Mouse (Mus musculus) ovary, postnatal 10 days (tissue): Measurements from ENCODE around the gene Dcpp2.
A peak's percentile ranks its signal among the peaks of the same experiment; 100 is the strongest.
"Not testable (repeated sequence)": the region's sequence is repeated elsewhere in the genome, so short reads cannot be mapped to it uniquely, and the experiment has no call there.

Source experiments
- DNase-seq: peaks from one replicate; pipeline ENCODE4 v3.0.0; 2022; ENCODE audit warnings: low spot score

Dcpp2 gene

GRCm38 (mm10) chr17:23880576-23880975, at the start of gene Dcpp2, which contains the start of gene Dcpp1:
Gene Dcpp2 (plus strand): TSS chr17:23880880.
Gene Dcpp1 (plus strand): TSS chr17:23880876.
- DNase-seq = not testable (repeated sequence)

DNA sequence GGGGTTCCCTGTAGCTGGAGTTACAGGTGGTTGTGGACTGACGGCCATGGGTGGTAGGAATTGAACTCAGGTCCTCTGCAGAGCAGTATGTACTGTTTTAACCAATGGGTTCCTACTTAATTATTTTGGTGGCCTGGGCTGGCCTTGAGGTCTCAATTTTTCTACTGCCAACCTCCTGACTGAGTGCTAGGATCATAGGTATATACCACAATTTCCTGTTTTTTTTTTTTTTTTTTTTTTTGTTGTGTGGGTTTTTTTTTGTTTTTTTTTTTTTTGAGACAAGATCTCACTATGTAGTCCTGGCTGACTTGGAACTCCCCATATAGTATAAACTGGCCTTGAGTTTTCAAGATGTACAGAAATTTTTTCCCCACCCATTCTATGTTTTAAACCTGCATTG, 49.5 kb upstream of the Dcpp2 start:
- DNase-seq = no peak

DNA sequence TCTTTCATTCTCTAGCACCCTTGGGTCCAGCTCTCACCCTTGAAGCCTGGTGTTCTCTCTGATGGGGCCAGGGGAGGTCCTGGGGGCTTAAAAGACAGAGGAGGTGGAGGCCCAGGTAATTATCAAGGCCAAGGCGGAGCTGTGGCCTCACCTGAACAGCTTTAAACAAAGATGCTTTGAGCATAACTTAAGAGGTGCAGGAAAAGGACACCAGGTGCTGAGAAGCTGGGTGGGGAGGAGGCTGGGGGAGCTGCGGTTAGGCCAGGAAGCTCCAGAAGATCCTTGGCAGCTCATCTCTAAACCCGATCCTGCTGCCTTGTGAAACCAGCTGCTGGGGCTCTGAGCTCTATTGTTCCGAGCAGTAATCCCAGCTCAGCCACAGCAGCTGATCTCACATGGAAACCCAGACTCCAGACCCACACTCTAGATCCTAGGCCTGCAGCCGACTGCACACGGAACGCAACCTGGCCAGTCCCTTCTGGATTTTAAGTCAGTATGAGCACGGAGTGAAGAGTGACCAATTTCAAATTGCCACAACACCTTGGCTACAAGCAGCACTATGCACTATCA, 44.6 kb upstream of the Dcpp2 start, which contains the start of gene Prss33:
Gene Prss33 (minus strand): TSS at position 51 of the 570 bp plus-strand sequence.
- no peak for DNase-seq

- DNase-seq = no peak
Measured at GRCm38 (mm10) chr17:23841145-23841544, 39.5 kb upstream of the Dcpp2 start.

- DNase-seq = no peak
Measured at GRCm38 (mm10) chr17:23843141-23843811, 37.4 kb upstream of the Dcpp2 start.

- no peak for DNase-seq
Measured at GRCm38 (mm10) chr17:23843812-23844273, 36.8 kb upstream of the Dcpp2 start, which contains the start of the genes Prss32 and Prss41. Gene Prss32 (plus strand): TSS chr17:23843855. Gene Prss41 (minus strand): TSS chr17:23844172.

DNA sequence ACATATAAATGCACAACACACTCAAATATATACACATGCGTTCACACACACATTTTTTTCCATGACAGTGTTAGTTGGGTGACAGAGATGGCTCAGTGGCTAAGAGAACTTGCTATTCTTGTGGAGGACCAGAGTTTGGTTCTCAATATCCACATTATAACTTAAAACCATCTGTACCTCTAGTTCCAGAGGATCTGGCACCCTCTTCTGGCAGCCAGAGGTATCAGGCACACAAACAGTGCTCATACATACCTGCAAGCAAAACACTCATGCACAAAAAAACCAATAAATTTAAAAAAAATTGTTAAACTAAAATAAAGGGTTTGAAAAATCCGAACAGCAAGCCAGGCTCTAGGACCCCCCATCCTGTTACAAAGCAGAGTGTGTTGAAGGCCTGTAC, 30.7 kb upstream of the Dcpp2 start:
- no peak for DNase-seq

GRCm38 (mm10) chr17:23850853-23851749, 29.6 kb upstream of the Dcpp2 start:
- DNase-seq = no peak

DNA sequence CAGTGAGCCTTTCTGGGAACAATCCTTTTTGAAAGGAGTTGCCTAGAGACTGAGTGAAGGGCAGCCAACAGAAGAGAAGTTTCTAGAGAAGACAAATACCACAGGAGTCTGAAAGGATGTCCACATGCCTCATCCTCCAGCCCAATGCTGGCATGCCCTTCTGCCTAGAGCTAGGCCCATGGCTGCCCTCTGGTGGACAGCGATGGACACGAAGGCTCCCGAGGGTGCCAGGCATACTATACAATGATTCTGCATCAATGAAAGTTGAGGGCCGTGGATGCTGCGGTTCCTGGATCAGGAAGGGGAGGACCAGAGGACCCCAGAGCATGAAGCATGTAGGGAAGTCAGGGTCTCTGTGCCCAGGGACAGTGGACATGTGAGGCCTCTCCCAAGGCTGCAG, 27.4 kb upstream of the Dcpp2 start:
- no peak for DNase-seq

DNA sequence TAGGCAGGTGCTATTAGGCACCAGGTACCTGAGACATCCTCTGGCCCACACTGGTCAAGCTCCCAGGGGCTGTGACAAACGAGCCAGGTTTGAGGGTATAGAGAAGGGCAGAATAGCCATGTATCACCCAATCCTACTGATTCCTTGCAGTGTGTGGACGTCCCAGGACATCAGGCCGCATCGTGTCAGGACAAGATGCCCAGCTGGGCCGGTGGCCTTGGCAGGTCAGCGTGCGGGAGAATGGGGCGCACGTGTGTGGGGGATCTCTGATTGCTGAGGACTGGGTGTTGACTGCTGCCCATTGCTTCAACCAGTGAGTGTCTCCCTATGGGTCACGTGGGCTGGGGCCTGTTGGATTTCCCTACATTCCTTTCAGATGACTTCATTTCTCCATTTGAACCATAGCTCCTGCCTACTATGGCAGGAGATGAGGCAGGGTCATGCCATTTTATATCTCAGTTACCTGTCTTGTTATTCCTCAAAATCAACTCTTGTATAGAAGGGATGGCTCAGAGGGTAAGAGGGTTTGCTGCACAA, 26.4 kb upstream of the Dcpp2 start:
- DNase-seq = no peak

GRCm38 (mm10) chr17:23857193-23857592, 23.5 kb upstream of the Dcpp2 start:
- no peak for DNase-seq

- DNase-seq = no peak
Measured at GRCm38 (mm10) chr17:23857913-23858312, 22.8 kb upstream of the Dcpp2 start.

GRCm38 (mm10) chr17:23862926-23863325, 17.8 kb upstream of the Dcpp2 start:
- DNase-seq = no peak

DNA sequence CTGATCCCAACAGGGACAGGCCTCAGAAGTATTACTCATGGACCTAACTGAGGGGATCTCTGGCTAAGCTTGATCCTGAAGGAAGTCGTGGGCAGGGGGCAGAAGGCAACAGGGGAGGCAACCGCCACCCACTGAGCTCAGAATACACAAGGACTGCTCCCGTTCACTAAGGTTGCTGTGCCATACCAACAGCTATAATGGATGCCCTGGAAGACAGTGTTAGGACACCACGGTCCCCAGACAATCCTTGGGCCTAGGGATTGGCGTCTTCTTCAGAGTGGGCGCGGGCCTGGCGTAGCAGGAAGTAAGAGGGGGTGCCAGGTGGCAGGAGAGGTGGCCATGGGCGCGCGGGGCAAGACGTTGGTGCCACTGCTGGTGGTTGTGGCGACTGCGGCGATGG, 12.9 kb upstream of the Dcpp2 start, which contains the start of gene Prss21:
Gene Prss21 (plus strand): TSS at position 301 of the 400 bp plus-strand sequence.
- no peak for DNase-seq

DNA sequence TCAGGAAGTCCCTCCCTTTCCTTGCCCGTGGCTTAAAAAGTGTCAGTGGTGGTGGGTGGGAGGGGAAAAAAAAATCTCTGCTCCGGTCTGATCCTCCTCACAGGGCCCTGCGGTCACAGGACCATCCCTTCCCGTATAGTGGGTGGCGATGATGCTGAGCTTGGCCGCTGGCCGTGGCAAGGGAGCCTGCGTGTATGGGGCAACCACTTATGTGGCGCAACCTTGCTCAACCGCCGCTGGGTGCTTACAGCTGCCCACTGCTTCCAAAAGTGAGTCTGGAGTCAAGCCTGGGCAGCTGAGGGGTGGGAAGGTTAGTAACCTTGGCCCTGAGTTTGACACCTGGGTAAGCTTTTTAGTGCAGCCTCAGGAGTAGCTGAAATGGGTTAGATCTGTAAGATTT, 12.2 kb upstream of the Dcpp2 start:
- no peak for DNase-seq

DNA sequence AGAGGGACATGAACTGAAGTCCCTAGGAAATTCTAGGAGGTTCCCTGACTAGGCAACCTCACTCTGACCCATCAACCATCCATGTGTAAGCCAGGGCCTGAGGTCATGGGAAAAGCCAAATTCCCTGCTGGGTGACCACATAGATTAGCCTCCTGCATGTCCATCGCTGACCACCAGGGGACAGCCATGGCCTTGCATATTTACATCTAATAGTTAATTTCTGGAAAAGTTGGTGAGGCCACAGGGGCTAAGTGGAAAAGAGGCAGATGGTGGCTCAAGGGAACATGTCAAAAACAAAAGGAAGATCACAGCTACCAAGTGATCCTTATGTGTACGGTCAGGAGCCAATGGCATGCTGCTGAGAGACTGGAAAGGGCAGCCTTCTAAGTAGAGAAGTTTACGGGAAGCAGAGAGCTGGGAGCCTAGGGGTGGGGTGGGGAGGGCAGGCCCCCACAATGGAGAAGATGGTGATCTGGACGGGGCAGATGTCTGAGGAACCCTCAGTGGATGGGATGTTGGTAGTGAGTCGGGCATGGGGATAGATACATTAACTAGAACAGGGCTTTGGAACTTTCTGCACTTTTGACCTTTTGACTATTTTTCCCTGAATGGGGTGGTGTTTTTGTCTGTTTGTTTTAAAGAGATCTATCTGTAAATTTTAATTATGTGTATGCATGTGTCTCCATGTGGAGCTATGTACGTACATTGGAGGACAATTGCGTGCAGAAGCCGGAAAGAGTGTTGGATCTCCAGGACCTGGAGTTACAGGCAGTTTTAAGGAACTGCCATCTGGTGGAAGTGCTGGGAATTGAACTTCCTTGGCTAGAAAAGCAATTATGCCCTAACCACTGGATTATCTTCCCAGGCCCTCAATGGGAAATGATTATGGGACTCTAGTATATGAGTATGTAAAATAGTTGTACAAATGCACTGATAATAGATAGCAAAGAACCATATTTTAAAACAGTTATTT, 6.5 kb upstream of the Dcpp2 start:
- DNase-seq = no peak

GRCm38 (mm10) chr17:23876741-23877140, 3.9 kb upstream of the Dcpp2 start:
- no peak for DNase-seq

- no peak for DNase-seq
Measured at GRCm38 (mm10) chr17:23877166-23877565, 3.5 kb upstream of the Dcpp2 start.

DNA sequence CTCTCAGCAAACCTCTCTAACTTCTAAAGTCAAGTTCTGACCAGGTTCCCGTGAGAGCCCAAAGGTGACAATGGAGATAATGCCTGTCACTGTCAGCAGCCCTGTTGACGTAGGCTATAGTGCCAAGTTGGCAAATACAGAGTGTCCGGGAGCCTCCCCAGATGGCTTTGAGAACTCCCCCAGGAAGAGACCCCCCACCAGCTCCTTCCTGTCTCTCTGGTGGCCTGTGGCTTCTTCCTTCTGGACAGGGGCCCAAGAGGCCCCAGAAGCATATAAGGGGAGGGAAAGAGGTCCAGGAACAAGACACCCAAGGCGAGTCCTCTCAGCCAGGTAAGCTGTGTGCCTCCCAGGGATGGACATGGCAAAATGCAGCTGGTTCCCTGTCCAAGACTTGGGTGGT, 36.5 kb downstream of the Dcpp2 start, which contains the start of gene Dcpp3:
Gene Dcpp3 (plus strand): TSS at position 301 of the 400 bp plus-strand sequence.
- not testable (repeated sequence) for DNase-seq

DNA sequence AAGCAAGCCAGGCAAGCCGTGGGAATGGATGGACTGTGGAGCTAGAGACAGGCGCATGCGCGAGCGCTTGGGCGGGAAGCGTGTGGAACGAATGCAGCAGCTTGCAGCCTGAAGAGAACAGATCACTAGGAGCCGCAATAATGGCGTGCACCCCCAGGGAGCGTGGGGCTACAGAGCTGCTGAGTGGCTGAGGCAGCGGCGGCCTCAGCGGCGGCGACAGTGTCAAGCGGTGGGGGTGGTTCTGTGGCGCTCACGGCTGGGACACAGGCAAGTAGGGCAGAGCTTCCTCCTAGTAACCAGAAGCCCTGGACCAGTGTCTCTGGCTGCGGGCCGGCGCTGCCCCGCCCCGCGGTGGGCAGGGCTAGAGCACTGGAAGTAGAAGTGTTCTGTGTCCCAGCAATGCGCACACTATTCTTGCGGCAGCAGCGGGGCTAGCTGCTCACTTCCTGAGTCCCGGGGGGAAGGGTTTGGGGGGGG, 43.9 kb downstream of the Dcpp2 start:
- DNase-seq = peak; percentile 75

DNA sequence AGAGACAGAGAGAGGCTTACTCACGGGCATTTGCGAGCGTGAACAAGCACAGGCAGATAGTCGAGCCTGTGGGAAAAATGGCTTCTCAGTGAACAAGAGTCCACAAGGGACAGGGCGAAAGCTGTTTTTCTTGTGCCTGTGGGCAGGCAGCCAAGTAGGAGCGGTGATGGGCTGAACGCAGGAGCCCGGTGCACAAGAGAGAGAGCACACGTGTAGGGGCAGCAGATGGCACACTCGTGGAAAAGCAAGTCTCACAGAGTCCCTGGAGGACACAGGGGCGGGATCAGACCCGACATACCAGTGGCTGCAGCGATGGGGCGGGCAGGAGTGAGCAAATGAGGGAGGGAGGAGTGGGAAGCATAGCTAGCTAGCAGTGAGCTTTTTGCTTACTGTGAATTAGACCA, 44.4 kb downstream of the Dcpp2 start:
- peak; percentile 43 for DNase-seq
